In genomic region chr7:45421194-45421593, GRCm38 (mm10) we compare ENCODE assay signal across 46 mouse cellular contexts. TPM values are rescaled to one million over a fixed set of nuclear protein-coding genes. Genes with fewer than 3 reads are reported as not detected.
"Had no signal": no experiment of that assay in that cellular context is flagged by ENCODE, and none has a peak within 500 bp of the region (broad histone marks: within the 10 kb centered on the region; RNA-seq: fewer than 3 reads in every experiment).

No protein-coding gene starts in this region.

- H3K9me3 ChIP-seq: limb, embryonic 10.5 days; limb, embryonic 12.5 days; limb, embryonic 13.5 days; limb, embryonic 15.5 days; liver, embryonic 12.5 days; liver, embryonic 13.5 days; liver, embryonic 15.5 days; lung, embryonic 15.5 days; megakaryocyte, embryonic 14.5 days; midbrain, embryonic 10.5 days; midbrain, embryonic 12.5 days; midbrain, embryonic 13.5 days; midbrain, embryonic 15.5 days; neural tube, embryonic 12.5 days had no signal

- H3K4me2 ChIP-seq: limb, embryonic 12.5 days; limb, embryonic 13.5 days; limb, embryonic 15.5 days; liver, embryonic 11.5 days; liver, embryonic 12.5 days; liver, embryonic 13.5 days; liver, embryonic 15.5 days; lung, embryonic 14.5 days; lung, embryonic 15.5 days; midbrain, embryonic 12.5 days; midbrain, embryonic 13.5 days; midbrain, embryonic 15.5 days; neural tube, embryonic 12.5 days had no signal

- H3K27ac ChIP-seq: left cerebral cortex, adult 2 months; limb, embryonic 10.5 days; limb, embryonic 12.5 days; limb, embryonic 13.5 days; limb, embryonic 15.5 days; liver, embryonic 12.5 days; liver, embryonic 13.5 days; liver, embryonic 14.5 days; liver, embryonic 15.5 days; lung, embryonic 15.5 days; macrophage; midbrain, embryonic 10.5 days; midbrain, embryonic 12.5 days; midbrain, embryonic 13.5 days; midbrain, embryonic 15.5 days; neural tube, embryonic 12.5 days had no signal

- DNase-seq: left cerebral cortex, postnatal 4 days; liver; liver, embryonic 13.5 days; liver, postnatal 0 days; lung, adult 18-20 months; lung, adult 2 months; lung, embryonic 14.5 days; lung, postnatal 10 days; lung, postnatal 14 days; lung, postnatal 36 days; lung, postnatal 4 days; midbrain, embryonic 14.5 days had no signal

- H3K4me1 ChIP-seq: liver, embryonic 13.5 days; liver, embryonic 15.5 days; midbrain, embryonic 12.5 days; midbrain, embryonic 13.5 days; midbrain, embryonic 15.5 days; neural tube, embryonic 12.5 days had no signal

- H3K4me3 ChIP-seq: left cerebral cortex, adult 2 months; limb, embryonic 10.5 days; limb, embryonic 12.5 days; limb, embryonic 13.5 days; limb, embryonic 15.5 days; liver, embryonic 12.5 days; liver, embryonic 13.5 days; liver, embryonic 15.5 days; lung, embryonic 15.5 days; megakaryocyte, embryonic 14.5 days; midbrain, embryonic 10.5 days; midbrain, embryonic 12.5 days; midbrain, embryonic 13.5 days; midbrain, embryonic 15.5 days; myocyte; neural tube, embryonic 12.5 days had no signal

- H3K9ac ChIP-seq: limb, embryonic 12.5 days; limb, embryonic 15.5 days; liver, embryonic 12.5 days; liver, embryonic 13.5 days; liver, embryonic 14.5 days; liver, embryonic 15.5 days; liver, postnatal 0 days; lung, embryonic 14.5 days; lung, embryonic 15.5 days; midbrain, embryonic 12.5 days; midbrain, embryonic 13.5 days; midbrain, embryonic 15.5 days; neural tube, embryonic 12.5 days had no signal

- ATAC-seq: liver, embryonic 12.5 days; liver, postnatal 0 days; lung, postnatal 0 days; midbrain, embryonic 13.5 days; midbrain, embryonic 15.5 days; midbrain, embryonic 16.5 days had no signal

RNA-seq across cellular contexts. Expression of gene Lhb, which starts 0.6 kb away (rescaled TPM):
- total RNA-seq: left cerebral cortex, adult 2 months; left cerebral cortex, adult 8-10 months; left cerebral cortex, postnatal 10 days; left cerebral cortex, postnatal 14 days; left cerebral cortex, postnatal 25 days; left cerebral cortex, postnatal 36 days; left cerebral cortex, postnatal 4 days; liver, adult 2 months; megakaryocyte progenitor cell, adult 5-6 weeks; megakaryocyte, adult 5-6 weeks; megakaryocyte-erythroid progenitor cell, adult 5-6 weeks; monocyte, adult 5-6 weeks had no signal
- polyA plus RNA-seq: limb, embryonic 10.5 days; limb, embryonic 11.5 days; limb, embryonic 12.5 days; limb, embryonic 13.5 days; limb, embryonic 15.5 days; liver, adult 2 months; liver, embryonic 12.5 days; liver, embryonic 13.5 days; liver, embryonic 14.5 days; liver, embryonic 15.5 days; liver, embryonic 16.5 days; liver, postnatal 0 days; lung, embryonic 14.5 days; macrophage; midbrain, embryonic 10.5 days; midbrain, embryonic 12.5 days; neural tube, embryonic 11.5 days; neural tube, embryonic 12.5 days had no signal

RNA-seq across cellular contexts. Expression of gene Ntf5, which starts 7.7 kb away (rescaled TPM):
- total RNA-seq: left cerebral cortex, adult 2 months; left cerebral cortex, postnatal 10 days; left cerebral cortex, postnatal 14 days; left cerebral cortex, postnatal 36 days; liver, adult 2 months; megakaryocyte, adult 5-6 weeks; megakaryocyte-erythroid progenitor cell, adult 5-6 weeks; monocyte, adult 5-6 weeks had no signal
- polyA plus RNA-seq: liver, adult 2 months; macrophage; midbrain, embryonic 13.5 days; midbrain, embryonic 14.5 days; midbrain, embryonic 16.5 days had no signal

RNA-seq across cellular contexts. Expression of gene Kcna7, which starts 15.7 kb away (rescaled TPM):
- total RNA-seq: left cerebral cortex, adult 2 months; left cerebral cortex, postnatal 10 days; left cerebral cortex, postnatal 25 days; left cerebral cortex, postnatal 36 days; megakaryocyte progenitor cell, adult 5-6 weeks; megakaryocyte, adult 5-6 weeks; megakaryocyte-erythroid progenitor cell, adult 5-6 weeks; monocyte, adult 5-6 weeks had no signal
- polyA plus RNA-seq: limb, embryonic 11.5 days; limb, embryonic 13.5 days; liver, adult 2 months; liver, embryonic 11.5 days; liver, embryonic 13.5 days; liver, embryonic 14.5 days; liver, embryonic 15.5 days; liver, embryonic 16.5 days; liver, postnatal 0 days; lung, embryonic 14.5 days; lung, embryonic 15.5 days; lung, embryonic 16.5 days; macrophage; midbrain, embryonic 10.5 days; midbrain, embryonic 12.5 days; midbrain, embryonic 13.5 days; midbrain, embryonic 14.5 days; midbrain, embryonic 15.5 days; midbrain, embryonic 16.5 days; neural tube, embryonic 12.5 days had no signal
